Mouse (Mus musculus) c-Kit-positive CD71-positive TER-119-negative erythroid progenitor cells, embryonic 14.5 days (primary cell): ENCODE data around the gene Izumo1.

Source experiments
- DNase-seq: peaks from one replicate; pipeline ENCODE4 v3.0.0-alpha.2; 2013; ENCODE audit warnings: low read depth

Gene Izumo1

GRCm38 (mm10) chr7:45621443-45621842 lies at the start of gene Izumo1:
Izumo1 (plus strand) TSS chr7:45621811.
- DNase-seq: peak; percentile 53

- DNase-seq: no peak
These were observed 49.6 kb upstream of the Izumo1 start for GRCm38 (mm10) chr7:45571966-45572365.

- DNase-seq: no peak
These were observed 47.7 kb upstream of the Izumo1 start for GRCm38 (mm10) chr7:45573954-45574353.

- DNase-seq: no peak
These were observed 46.9 kb upstream of the Izumo1 start for GRCm38 (mm10) chr7:45574472-45575379.

DNA sequence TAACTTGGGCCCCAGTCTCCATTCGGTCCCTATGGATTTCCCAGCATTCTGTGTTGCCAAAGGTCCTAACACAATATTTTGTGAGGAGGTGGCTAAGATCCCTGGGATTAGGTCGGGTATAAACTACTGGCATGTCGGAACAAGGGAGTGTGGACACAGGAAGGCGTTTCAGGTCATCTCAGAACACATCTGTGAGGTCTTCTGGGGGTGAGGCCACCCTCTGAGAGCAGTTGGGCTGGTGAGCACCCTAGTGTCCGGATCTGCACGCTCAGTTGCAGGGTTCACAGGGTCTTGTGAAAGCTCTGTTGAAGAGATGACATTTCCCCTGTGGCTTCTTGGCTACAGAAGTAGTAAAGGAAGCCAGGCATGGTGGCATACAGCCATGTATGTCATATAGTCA lies 35.7 kb upstream of the Izumo1 start:
- DNase-seq: no peak

GRCm38 (mm10) chr7:45587631-45588592 lies 33.7 kb upstream of the Izumo1 start:
- DNase-seq: no peak

DNA sequence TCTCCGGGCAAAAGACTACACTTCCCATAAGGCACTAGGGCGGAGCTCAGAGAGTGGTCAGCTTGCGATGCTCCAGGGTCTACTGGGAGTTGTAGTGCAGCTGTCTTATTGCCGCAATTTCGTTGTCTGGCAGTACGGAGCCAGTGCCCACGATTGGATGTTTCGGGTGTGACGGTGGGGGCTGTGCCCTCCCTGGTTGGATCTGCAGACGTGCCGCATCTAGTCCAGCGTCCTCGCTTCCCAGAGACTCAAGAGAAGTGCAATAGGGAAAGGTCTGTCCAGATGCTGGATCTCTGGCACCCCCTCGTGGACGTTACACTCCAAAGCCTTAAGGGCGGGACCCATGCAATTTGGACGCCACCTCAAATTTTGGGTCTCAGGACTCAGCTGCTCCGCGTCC lies 32.4 kb upstream of the Izumo1 start:
- peak; percentile 88 for DNase-seq

- DNase-seq: no peak
These were observed 31.7 kb upstream of the Izumo1 start for GRCm38 (mm10) chr7:45589898-45590297.

- no peak for DNase-seq
These were observed 30.7 kb upstream of the Izumo1 start for GRCm38 (mm10) chr7:45590874-45591273.

DNA sequence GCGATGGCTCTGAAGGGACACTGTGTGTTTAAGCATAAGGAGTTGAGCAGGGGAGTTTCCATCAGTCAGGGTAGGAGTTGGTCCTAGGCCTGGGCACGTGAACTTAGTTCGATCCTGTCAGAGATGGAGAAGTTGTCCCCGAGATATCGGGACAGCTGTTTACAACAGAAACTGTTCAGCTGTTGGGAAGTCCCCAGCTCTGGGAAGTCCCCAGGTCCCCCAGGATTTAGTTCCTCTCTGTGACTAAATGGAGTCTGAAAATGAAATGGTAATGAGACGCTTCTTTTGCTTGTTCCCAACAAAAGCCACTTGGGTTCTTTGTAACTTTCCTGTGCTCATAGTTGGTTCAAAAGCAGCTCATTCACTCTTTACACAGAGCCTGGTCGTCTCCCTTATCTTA lies 29.7 kb upstream of the Izumo1 start:
- DNase-seq: no peak

GRCm38 (mm10) chr7:45593118-45593815 lies 28.3 kb upstream of the Izumo1 start:
- DNase-seq: peak; percentile 71

DNA sequence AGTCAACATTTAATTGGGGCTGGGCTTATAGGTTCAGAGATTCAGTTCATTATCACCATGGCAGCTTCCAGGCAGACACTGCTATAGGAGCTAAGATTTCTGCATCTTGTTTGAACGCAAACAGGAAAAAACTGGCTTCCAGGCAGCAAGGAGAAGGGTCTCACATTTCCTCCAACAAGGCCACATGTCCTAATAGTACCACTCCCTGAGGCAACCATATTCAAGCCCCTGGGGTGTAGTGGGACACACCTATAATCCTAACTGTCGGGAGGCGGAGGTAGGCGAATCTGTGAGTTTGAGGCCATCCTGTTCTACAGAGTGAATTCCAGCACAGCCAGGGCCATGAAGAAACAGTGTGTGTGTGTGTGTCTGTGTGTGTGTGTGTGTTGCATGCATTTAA lies 26.4 kb upstream of the Izumo1 start:
- DNase-seq: no peak

- no peak for DNase-seq
These were observed 25.5 kb upstream of the Izumo1 start for GRCm38 (mm10) chr7:45596107-45596506.

DNA sequence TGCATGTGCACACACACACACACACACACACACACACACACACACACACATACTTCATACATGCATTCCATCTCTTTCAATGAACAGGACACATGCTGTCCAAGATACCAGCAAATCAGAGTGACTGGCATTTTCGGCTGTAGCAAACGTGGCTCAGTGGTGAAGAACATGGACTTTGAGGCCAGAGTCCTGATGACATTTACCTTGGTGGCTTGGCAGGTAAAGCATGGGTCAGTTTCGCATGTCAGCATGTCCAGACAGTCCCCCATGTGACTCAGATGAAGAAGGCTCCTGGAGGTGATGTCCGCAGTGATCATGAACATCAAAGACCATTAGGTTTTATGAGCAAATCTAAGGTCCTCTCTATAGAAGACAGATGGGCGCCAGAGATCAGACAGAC lies 24.6 kb upstream of the Izumo1 start:
- no peak for DNase-seq

DNA sequence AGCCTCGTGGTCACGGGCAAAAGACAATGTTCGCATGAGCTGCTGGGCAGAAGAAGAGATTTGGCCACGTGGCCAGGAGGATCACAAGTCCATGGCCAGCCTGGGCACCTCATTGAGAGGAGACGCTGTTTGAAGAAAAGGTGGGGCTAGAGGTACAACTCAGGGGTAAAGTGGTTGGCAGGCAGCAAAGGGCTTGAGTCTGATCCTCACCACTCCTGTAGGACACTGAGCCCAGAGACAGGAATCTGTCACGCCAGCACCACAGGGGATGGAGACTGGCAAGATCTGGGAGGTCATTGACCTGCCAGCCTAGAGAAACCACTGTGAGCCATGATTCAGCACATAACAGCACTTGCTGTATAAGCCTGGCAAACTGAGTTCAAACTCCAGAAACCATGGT lies 24.1 kb upstream of the Izumo1 start:
- DNase-seq: no peak

DNA sequence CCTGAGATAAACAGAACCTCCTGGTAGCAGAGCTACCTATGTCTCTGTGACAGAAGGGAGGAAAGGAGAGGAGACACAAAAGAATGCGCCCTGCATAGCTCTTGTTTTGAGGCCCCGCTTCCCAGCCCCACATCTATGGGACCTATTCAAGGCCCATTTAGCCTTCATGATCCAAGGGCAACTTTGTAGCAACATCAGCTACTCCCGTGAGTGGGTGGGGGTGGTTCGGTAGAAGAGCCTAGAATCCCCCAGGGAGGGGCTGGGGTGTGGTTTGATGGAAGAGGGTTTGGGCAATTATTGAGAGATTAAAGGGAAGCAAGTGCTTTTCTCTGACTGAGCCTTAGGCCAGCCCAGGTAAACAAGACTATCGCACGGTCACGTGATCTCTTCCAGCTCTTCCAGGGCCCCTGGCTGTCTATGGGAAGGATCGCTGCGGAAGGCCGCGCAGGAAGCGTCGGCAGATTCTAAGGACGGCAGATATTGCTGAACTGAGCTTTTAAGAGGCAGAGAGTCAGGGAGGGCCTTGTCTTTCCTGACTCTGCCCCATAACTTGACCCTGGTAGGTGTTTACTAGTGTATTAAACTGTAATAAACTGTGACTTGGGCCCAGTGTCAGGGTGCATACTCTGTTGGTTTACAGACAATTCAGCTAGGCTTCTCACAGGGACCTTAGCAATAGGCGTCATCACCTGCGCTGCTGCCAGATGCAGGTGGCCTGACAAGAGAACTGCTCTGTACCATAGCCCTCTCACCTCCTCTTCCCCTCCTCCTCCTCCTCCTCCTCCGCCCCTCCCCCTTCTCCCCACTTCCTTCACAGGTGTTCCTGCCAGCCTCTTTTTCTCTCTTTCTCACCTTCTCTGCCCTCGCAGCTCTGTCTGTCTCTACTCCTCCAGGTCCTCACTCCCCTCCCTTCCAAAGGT lies 22.4 kb upstream of the Izumo1 start:
- DNase-seq: no peak

- no peak for DNase-seq
These were observed 15.8 kb upstream of the Izumo1 start for GRCm38 (mm10) chr7:45605704-45606289.

DNA sequence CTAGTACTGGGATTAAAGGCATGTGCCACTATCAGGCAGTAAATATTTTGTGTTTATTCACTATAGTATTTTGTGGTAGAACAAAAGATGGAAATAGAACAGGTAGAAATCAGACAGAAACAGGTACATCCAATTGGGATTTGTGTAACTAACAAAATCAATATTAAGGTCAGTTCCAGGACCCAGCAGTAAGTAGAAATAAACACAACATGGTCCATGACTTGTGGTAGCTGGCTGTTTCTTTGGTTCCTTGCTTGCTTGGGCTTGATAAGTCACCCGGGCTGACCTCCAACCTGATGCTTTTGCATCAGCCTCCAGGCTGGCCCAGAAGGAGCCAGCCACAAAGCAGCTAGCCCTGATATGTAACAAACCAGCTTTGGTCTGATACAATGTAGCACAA lies 12.1 kb upstream of the Izumo1 start:
- no peak for DNase-seq

DNA sequence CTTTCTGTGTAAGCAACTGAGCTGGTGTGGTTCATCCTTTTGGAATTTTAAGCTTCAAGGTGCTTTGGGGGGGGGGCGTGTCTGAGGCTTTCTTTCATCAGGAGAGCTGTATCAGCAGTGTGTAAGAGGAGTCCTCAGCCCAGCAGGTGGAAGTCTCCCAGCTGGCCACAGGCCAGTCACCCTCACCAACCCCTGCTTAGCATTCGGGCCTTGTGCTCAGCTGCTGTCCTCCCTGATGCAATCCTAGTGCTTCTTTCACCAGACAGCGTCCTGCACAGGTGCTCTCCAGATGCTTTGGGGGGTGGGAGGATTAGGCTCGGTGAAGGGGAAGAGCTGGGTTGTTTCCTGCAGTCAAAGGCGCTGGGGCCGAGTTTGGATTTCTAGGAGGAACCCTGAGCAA lies 5.3 kb upstream of the Izumo1 start:
- DNase-seq: no peak

DNA sequence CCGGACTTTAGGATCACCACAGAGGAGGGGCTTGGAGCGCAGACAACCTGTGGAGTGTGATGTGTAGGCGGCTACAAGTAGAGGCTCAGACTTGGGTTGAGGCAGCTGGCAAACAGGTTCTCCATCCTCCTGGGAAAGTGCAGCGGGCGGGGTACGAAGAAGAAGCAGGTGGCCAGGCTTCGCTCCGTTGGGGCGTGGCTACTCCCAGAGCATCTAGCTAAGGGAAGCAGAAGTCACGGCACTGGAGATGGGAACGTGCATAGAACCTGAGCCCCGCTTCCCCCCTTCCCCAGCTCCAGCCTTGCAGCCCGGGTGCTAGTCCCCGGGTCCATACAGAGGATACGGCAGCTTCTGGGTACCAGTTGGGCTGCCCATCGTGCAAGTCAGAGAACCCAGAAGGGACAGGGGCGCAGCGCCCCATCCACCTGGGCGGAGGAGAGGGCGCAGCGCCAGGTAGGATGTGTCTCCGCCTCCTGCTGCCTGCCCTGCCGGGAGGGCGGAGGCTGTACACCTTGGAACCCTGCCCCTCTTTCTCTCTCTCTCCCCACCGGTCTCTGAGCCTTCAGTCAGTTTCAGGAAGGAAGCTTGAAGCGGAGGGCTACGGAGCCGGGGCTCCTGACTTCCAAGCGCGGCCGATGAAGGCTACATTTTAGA lies 4.4 kb upstream of the Izumo1 start, which contains the start of gene Fut1:
Fut1 (plus strand) TSS at position 248 of the 654 bp plus-strand sequence.
- DNase-seq: no peak
